Mouse (Mus musculus): Measurements from ENCODE around the gene Arid4a. TPM values are rescaled to one million over a fixed set of nuclear protein-coding genes. Genes with fewer than 3 reads are reported as not detected.

Arid4a gene
- 1 to 10 TPM; 7.8 to 8.1 TPM for total RNA-seq (2021)
- long read RNA-seq, experiment 1, partial matches to known transcripts, result 0 of 1 reads
- long read RNA-seq, experiment 1, other reads (novel, unspliced or antisense), result 1 of 1 reads
- long read RNA-seq, experiment 2, full-length matches to known transcripts, result 4 of 8 reads
- long read RNA-seq, experiment 2, partial matches to known transcripts, result 1 of 8 reads
- long read RNA-seq, experiment 2, other reads (novel, unspliced or antisense), result 3 of 8 reads

GRCm38 (mm10) chr12:71015363-71016210, at the start of gene Arid4a:
Arid4a (plus strand) TSS chr12:71015990.
- peak; percentile 98 for DNase-seq

- DNase-seq, result no peak
Measured at GRCm38 (mm10) chr12:70967581-70967980, 48.2 kb upstream of the Arid4a start.

DNA sequence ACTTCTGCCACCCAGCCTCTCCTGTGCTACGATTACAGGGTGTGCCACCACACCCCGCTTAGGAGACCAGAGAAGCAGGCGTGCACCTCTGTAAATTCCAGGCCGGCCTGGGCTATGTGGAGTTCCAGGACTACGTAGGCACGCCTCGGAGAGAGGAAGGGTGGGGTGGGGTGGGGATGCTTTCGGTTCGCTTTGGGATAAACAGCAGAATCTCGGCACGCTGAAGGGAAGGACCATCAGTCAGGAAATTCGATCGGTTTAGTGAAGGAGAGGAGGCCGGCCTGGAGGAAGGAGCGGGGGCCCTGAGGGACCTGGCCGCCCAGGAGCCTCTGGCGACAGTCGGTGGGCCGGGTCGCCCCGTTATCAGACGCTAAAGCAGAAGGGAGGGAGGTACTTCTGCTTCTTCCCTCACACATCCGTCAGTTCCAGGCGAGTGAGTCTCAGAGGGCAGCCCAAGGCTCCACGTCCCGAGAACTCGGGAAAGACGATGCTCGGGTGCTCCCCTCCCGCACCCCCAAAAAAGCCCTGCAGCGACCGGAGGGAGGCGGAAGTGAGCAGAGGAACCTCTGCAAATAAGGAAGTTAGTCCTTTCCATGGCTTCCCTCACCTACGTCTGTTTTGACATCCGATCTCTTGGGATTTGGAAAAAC, 47.5 kb upstream of the Arid4a start:
- DNase-seq, result peak; percentile 82

GRCm38 (mm10) chr12:70968791-70969307, 46.9 kb upstream of the Arid4a start:
- DNase-seq, result peak; percentile 77

DNA sequence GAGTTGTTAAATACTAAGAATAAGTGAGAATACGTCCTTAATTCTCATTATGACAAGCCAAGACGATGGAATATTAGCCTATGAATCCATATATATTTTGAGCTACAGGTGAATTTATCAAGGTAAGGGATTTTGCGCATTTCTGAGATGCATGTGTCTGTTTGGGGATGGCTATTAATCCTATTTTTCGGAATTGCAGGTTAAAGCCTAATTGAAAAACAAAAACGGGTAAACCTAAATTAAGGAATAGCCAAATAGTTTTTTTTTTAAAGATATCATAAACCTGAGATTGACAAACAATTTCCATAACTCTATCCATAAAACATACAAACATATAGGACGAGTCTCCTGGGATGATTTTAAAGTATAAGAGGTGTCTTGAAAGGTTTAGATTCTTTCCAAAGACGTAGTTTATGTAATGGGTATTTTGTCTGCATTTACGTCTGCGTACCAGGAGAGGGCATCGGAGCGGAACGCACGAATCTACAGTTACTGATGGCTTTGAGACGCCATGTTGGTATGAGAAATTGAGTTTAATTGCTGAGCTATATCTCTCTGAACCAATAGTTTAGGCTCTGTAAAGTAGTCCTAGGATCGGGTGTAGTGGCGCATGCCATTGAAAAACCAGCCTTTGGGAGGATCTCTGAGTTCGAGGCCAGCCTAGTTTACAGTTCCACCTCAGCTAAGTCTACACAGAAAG, 46.2 kb upstream of the Arid4a start:
- peak; percentile 16 for DNase-seq

DNA sequence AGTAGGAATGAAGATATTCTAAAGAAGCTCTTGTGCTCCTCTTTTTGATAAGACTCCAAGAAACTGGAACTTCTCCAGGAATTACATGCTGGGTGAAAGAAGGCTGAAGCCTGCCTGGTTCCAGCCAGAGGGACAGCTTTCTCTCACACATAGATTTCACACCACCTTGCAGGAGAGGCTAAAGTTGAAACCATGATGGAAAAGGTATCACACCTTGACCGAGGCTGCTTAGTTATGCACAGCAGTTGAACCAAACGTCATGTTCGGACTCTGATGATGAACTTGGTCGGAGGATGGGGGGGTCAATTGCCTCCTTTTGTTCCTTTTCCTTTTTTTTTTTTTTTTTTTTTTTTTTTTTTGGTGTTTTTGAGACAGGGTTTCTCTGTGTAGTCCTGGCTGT, 42.0 kb upstream of the Arid4a start:
- no peak for DNase-seq

DNA sequence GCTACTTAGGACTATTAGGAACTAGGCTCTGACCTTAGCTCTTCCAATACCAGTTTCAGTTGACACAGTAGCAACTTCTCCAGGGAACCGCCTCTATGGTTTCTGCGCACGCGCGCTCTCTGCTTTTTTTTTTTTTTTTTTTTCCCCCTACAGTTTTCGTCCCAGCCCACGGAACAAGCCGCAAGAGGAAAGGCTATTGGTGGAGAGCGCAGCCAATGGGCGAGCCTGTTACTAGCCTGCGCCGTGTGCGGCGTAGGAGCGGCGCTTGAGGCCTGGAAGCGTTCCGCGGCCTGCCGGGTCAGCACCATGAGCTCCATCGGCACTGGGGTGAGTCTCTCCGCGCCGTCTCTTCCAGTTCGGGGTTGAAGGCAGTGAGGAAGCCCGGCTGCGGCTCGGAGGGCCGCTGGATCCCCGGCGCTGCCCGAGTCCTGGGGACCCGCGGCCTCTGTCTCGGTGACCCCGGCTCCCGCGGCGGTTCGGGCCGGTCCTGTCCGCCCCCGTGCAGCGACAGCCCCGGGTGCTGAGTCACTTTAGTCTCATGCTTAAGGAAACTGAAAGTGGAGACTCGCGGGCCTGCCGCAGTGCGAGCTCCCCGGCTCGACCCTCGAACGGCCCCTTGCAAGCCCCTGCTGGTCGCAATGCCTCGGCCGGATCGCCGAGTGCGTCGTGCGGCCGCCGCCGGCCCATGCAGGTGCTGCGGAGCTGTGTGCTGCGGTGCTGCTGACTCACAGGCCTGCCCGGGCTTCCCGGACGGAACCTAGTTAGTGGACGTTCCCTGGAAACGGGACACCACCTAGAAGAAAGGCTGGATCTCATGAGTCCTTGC, 41.1 kb upstream of the Arid4a start, which contains the start of gene Psma3:
TSS of gene Psma3 (plus strand) at position 181 of the 826 bp plus-strand sequence.
- peak; percentile 92 for DNase-seq

DNA sequence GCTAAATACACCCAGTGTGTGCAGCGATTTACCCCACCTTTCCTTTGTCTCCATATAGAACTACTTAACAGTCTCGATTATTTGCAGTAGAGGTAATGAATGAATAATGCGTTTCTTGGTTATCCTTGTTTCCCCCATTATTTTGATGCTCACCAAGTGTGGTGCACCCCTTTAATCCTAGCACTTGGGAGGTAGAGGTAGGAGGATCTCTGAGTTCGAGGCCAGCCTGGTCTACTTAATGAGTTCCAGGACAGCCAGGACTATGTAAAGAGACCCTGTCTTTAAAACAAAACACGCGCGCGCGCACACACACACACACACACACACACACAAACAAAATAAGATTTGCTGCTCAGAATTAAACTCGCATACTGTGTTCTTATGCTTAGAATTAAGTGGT, 40.4 kb upstream of the Arid4a start:
- DNase-seq, result no peak

DNA sequence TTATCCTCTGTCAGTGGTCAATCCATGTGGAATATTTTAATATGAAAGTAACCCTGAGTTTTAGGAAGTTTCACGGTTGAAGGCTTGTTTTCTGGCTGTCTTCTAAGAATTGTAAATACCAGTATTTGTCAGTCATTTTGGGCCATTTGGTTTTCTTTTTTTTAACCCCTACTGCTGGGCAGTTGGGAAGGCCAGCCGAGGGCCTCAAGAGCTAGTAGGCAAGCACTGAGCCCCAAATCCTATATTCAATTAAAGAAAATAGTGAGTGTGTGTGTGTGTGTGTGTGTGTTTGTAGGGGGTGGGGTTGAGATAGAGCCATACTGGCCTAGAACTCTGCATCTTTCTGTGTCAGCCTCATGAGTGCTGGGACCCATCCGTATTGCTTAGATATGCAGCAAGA, 39.9 kb upstream of the Arid4a start:
- no peak for DNase-seq

GRCm38 (mm10) chr12:70978345-70978744, 37.4 kb upstream of the Arid4a start:
- no peak for DNase-seq

GRCm38 (mm10) chr12:70984855-70985550, 30.8 kb upstream of the Arid4a start:
- DNase-seq, result no peak

GRCm38 (mm10) chr12:70997225-70997624, 18.6 kb upstream of the Arid4a start:
- DNase-seq, result no peak

DNA sequence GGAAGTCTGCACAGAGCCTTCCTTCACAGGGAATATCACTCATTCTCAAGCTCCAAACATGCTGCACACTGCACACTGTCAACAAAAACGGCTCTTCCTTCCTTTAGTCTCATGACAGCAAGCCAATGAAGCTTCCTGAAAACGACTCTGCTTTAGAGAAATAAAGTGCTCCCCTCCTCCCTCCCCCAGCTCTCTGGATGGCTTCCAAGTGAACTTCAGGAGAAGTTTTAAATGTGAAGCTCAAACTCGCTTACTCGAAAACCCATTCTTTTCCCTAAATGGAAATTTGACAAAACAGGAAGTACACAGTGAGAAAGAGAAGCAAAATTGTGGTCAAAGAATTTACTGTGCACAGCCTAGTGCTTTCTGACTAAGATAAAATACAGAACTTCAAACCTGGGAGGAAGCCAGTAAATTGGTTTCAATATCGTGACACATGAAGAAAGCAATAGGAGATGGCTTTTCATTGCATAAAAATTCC, 16.3 kb upstream of the Arid4a start:
- DNase-seq, result no peak

DNA sequence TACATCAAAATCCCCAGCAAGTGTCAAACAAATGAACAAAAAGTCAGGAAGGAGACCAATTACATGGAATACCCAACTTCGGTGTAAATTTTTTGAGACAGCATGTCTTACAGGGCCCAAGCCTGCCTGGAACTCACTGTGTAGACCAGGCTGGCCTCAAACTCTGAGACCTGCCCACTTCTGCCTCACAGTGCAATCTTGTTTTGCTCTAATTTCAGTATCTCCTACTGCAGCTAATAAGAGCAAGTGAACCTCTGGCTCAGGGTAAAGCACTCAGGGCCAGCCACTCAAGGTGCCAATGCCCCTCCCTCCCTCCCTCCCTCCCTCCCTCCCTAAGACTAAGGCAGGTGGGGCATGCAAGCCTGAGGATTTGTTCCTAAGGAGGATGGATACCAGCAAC, 15.4 kb upstream of the Arid4a start:
- DNase-seq, result no peak

- DNase-seq, result no peak
Measured at GRCm38 (mm10) chr12:71001456-71001855, 14.3 kb upstream of the Arid4a start.

- no peak for DNase-seq
Measured at GRCm38 (mm10) chr12:71003760-71004426, 11.9 kb upstream of the Arid4a start.

GRCm38 (mm10) chr12:71006141-71006540, 9.6 kb upstream of the Arid4a start:
- no peak for DNase-seq

DNA sequence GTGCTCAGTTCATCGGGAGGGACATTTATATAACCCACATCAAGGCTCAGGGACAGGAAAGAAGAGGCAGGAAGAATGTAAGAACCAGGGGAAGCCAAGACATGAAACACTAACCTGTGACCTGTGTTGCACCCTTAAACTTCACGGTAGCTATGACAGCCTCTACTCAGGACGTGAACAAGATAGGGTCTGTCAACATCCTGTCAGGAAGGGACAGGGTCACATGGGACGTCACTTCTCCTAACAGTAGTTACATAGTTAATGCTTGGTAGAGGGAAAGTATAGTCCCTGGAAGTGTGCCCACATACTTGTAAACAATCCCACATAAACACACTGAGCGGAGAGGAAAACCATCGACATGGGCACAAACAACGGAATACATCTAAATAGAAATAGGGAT, 8.9 kb upstream of the Arid4a start:
- no peak for DNase-seq

DNA sequence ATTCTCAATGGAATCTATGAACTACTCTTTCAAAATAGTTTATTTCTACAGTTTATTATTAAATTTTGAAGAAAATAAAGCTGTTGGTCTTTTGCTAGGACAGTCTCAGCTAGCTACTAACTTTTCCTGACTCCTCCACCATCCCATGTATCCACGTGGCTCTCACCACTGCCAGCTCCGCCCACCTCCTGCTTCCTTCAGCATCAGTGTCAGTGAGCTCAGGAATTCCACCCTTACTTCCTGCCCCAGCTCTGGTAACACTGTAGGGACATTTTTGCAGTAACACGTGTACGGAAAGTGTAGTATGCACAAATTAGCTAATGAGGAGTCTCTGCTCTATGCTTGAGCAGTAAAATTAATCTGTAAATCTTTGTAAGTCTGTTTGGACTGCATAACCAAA, 6.0 kb upstream of the Arid4a start:
- DNase-seq, result no peak

DNA sequence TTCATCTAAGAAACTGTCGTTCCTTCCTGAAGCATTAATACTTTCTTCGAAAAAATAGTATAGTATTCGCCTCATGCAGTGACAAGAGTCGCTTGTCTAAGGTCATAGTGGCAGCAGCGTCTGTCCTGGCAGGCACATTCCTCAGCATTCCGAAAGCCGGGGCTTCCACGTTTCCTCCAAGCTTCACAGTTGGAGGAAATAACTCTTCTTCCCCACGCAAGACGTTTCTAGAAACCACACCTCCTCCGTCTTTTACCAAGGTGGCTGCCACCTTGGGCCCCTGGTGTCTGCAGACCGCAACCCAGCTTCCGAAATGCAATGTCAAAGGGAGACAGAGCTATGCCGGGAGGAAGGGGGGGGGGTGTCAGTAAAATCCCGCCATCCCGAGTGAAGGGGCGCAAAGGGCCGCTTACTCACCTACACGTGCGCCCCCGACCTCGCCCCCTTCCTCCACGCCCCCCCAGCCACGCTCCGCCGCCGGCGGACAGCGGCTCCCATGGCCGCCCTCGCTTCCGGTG, 886 bp upstream of the Arid4a start:
- DNase-seq, result no peak
